Mouse (Mus musculus) forebrain, embryonic 14.5 days (tissue): ENCODE data around the gene Gpc4. TPM values are rescaled to one million over a fixed set of nuclear protein-coding genes. Genes with fewer than 3 reads are reported as not detected.

Experiments
- ATAC-seq: fragments of 200-750 bp; cut with Nextera tagmentation; 2 replicates; pipeline ENCODE4 v1.8.0; 2017; ENCODE audit warnings: mild to moderate bottlenecking, moderate library complexity
- DNase-seq: peaks from one replicate; pipeline ENCODE4 v3.0.0-alpha.2; 2015; ENCODE audit warnings: low spot score
- H3K27ac ChIP-seq: fragments of 300-500 bp; sonication (generic); 2 replicates; pipeline ENCODE4 v1.5.1; 2014; ENCODE audit warnings: low read depth, mild to moderate bottlenecking, control low read depth, low read length, moderate library complexity
- H3K27me3 ChIP-seq: fragments of 300-500 bp; sonication (generic); replicated peaks from 2 replicates; pipeline ENCODE4 v1.6.1; 2014; ENCODE audit warnings: low read length, control low read depth, mixed read lengths; ENCODE audit not compliant: control insufficient read depth, insufficient read depth
- H3K36me3 ChIP-seq: fragments of 300-500 bp; sonication (generic); 2 replicates; pipeline ENCODE4 v1.6.1; 2014; ENCODE audit warnings: low read length, control low read depth; ENCODE audit not compliant: control insufficient read depth, insufficient read depth
- H3K4me1 ChIP-seq: fragments of 300-500 bp; sonication (generic); 2 replicates; pipeline ENCODE4 v1.6.1; 2014; ENCODE audit warnings: antibody characterized with exemption, low read length, control low read depth; ENCODE audit not compliant: control insufficient read depth, insufficient read depth
- H3K4me2 ChIP-seq: fragments of 300-500 bp; sonication (generic); 2 replicates; pipeline ENCODE4 v1.6.1; 2014; ENCODE audit warnings: mild to moderate bottlenecking, control low read depth, low read length
- H3K4me3 ChIP-seq: fragments of 300-500 bp; sonication (generic); 2 replicates; pipeline ENCODE4 v1.5.1; 2014; ENCODE audit warnings: low read depth, low read length, control low read depth
- H3K9ac ChIP-seq: fragments of 300-500 bp; sonication (generic); 2 replicates; pipeline ENCODE4 v1.6.1; 2014; ENCODE audit warnings: mild to moderate bottlenecking, low read length, control low read depth, moderate library complexity
- H3K9me3 ChIP-seq: fragments of 300-500 bp; sonication (generic); replicated peaks from 2 replicates; pipeline ENCODE4 v1.6.1; 2016; ENCODE audit warnings: low read length, control low read depth, mixed read lengths; ENCODE audit not compliant: control insufficient read depth
- WGBS: fragments of 180-500 bp; shearing (Covaris S2); extraction: QIAGEN DNeasy Blood & Tissue Kit; methylation state at CpG from one replicate; pipeline ENCODE4 v1.1.7; 2014; 5-methylcytosine and 5-hydroxymethylcytosine counted together
- polyA plus RNA-seq: library from polyadenylated mRNA; unstranded; fragments of >200 nt; fragmentation: Nextera tagmentation; extraction: Ambion mirVana; gene quantifications from 2 replicates; pipeline ENCODE4 v1.2.1, GENCODE M21; 2014

Gpc4 gene
- polyA plus RNA-seq, 1 experiment from 2014 or later: 25.4 TPM

DNA sequence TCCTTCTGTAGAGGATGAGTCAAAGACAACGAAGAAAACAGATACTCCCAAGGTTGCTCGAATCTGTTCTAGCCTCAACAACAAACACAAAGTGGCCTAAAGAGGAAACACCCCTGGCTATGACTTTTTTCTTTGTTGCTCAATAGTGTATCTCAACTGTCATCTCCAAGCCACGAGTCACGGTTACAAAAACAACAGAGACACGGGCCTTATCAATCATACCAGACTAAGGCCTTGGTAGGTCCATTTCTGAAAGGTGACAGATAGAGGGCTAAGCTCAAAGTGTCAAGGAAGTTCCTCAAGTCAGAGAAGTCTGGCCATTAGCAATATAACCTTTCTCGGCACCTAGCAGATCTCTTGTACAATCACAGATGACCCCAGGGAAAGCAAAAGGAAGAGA is 63.6 kb downstream of the Gpc4 start:
- ATAC-seq: no peak
- H3K9me3 ChIP-seq: no peaks in the 10 kb centered on the region
- H3K4me3 ChIP-seq: no peak overlapping the region
- no peak overlapping the region for H3K4me2 ChIP-seq
- no peak for DNase-seq
- H3K4me1 ChIP-seq: no peaks in the 10 kb centered on the region
- no peak overlapping the region for H3K27ac ChIP-seq
- H3K9ac ChIP-seq: no peak overlapping the region
- 82% methylated on average over 6 of the region's 6 CpGs for WGBS
- H3K36me3 ChIP-seq: no peaks in the 10 kb centered on the region
- no peaks in the 10 kb centered on the region for H3K27me3 ChIP-seq

DNA sequence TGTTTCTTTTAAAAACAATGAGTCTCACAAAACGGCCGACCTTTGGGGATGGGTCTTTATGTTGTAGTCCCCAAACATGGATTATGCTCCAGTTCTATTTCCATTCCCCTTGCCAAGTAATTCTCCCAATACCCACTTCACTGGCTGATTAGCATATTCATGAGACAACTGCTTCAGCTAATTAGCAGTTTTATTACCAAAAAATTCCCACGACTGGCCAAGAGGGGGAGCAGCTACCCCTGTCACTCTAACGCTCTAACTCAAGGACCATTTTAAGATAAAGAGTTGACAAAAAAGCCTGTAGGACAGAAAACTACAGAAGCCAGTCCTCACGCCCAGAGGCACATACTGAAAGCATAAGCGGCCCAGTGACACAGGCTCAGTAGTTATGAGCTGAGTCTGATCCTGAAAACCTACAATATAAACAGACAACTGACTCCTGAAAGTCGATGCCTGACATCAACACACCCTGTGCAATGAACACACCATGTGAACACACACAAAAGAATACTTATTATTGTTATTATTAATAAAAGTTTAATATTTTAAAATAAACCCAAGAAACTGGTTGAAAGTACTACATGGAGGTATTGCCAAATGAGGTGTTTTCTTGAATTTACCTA is 77.2 kb downstream of the Gpc4 start:
- Histone ChIP-seq H3K36me3 (no peaks in the 10 kb centered on the region), H3K4me1 (no peaks in the 10 kb centered on the region), H3K27ac (no peak overlapping the region), H3K4me3 (no peak overlapping the region), H3K9me3 (no peaks in the 10 kb centered on the region), H3K9ac (no peak overlapping the region), H3K27me3 (no peaks in the 10 kb centered on the region), H3K4me2 (no peak overlapping the region)
- DNase-seq (peak; percentile 91), ATAC-seq (peak; percentile 89)
- 27% methylated on average over 7 of the region's 7 CpGs for WGBS

DNA sequence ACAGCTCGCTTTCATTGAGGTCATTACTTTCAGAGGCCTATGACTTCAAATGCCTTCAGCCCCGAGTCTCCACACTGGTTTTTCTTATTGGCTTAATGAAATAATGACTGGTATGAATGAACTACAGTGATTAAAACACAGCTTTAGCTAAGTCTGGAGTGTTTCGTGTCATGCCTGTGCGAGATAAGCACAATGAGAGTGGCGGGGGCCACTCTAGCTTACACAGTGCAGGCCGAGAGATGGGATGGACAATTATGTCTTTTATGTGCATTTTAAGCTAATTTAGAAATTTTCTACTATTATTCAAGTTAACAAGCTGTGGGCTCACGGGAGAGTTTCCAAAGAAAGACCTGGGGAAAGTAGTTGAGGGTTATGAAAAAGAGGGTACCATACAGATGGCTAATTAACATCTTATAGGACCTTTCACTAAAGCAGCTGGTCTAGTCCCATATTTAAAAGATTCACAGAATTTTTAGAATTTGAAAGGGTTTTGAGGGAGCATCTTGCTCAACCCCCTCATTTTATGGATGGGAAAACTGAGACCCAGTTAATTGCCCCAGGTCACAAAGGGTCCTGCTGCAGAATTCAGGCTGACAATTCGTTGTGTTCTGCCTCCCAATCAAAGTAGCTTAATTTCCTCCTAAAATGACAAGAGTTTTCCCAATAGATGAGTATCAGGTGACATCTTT is 78.0 kb downstream of the Gpc4 start:
- peak; percentile 58 for DNase-seq
- ATAC-seq: peak; percentile 75
- H3K27ac ChIP-seq: peak overlapping the region; percentile 14; the same call in 1 of the 2 replicates
- no peak overlapping the region for H3K4me2 ChIP-seq
- no peak overlapping the region for H3K9ac ChIP-seq
- H3K36me3 ChIP-seq: no peaks in the 10 kb centered on the region
- H3K27me3 ChIP-seq: no peaks in the 10 kb centered on the region
- H3K9me3 ChIP-seq: no peaks in the 10 kb centered on the region
- WGBS: 34% methylated on average over 8 of the region's 8 CpGs
- H3K4me3 ChIP-seq: no peak overlapping the region
- no peaks in the 10 kb centered on the region for H3K4me1 ChIP-seq

DNA sequence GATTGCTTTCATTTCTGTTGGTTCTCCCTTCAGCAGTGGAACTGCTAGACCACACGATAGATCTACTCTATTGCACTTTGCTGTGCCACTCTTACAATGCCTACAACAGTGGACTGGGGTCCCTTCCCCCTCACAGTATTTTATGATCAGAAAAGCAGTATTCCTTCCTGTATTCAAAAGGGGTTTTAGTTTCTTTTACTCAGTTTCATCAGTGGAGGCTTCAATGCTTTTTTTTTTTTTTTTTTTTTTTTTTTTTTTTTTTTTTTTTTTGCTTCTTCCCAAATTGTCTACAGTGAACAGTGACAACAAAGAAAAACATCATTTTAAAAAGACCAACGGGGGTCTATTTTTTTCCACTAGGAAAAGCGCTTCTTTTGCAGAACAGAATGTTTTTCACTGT is 81.5 kb downstream of the Gpc4 start:
- H3K36me3 ChIP-seq: no peaks in the 10 kb centered on the region
- 73% methylated on average over 3 of the region's 3 CpGs for WGBS
- H3K27ac ChIP-seq: no peak overlapping the region
- H3K4me2 ChIP-seq: no peak overlapping the region
- H3K27me3 ChIP-seq: no peaks in the 10 kb centered on the region
- H3K4me1 ChIP-seq: no peaks in the 10 kb centered on the region
- H3K9ac ChIP-seq: no peak overlapping the region
- DNase-seq (no peak), ATAC-seq (no peak)
- H3K9me3 ChIP-seq: no peaks in the 10 kb centered on the region
- no peak overlapping the region for H3K4me3 ChIP-seq

DNA sequence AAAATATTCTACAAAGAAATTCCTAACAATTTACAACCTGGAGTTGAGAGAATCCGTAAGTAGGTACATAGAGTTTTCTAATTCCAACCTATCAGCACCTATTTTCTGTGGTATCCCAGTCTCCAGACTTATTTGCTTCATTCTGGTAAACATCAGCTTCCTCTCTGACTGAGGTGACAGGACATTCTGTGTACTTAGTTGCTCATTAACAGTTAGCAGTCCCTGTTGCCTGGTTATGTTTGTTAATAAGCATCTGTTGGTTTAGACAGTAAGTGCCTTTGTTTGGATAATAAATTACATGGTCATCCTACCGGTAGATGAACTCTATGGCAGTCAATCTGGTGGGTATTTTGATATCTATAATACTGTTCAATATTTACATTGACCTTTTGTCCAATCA is 92.6 kb downstream of the Gpc4 start:
- Histone ChIP-seq H3K27ac (no peak overlapping the region), H3K36me3 (no peaks in the 10 kb centered on the region), H3K4me3 (no peak overlapping the region), H3K27me3 (no peaks in the 10 kb centered on the region), H3K9ac (no peak overlapping the region), H3K9me3 (no peaks in the 10 kb centered on the region), H3K4me2 (no peak overlapping the region), H3K4me1 (no peaks in the 10 kb centered on the region)
- DNase-seq (no peak), ATAC-seq (no peak)
- 65% methylated on average over 2 of the region's 2 CpGs for WGBS

DNA sequence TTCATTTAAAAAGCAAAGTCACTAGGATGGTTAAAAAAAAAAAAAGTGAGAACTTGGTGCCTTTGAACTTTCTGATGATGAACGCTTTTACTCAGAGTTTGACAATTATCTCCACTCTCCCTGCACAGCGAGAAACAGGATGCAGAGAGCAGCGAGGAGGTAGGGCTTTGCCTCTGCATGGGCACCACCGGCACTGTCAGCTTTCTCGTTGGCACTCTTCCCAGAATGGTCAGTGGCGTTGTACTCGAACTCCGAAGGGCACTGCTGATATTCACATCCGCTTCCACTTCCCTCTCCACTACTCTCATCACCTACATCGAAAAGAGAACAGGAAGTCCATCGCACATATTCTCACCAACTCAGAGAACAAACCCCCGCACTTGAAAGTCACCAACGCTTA is 111.6 kb downstream of the Gpc4 start:
- Histone ChIP-seq H3K27ac (no peak overlapping the region), H3K27me3 (no peaks in the 10 kb centered on the region), H3K4me3 (no peak overlapping the region), H3K4me1 (no peaks in the 10 kb centered on the region), H3K4me2 (no peak overlapping the region), H3K9me3 (no peaks in the 10 kb centered on the region), H3K9ac (no peak overlapping the region), H3K36me3 (no peaks in the 10 kb centered on the region; the same call in 1 of the 2 replicates)
- ATAC-seq: no peak
- DNase-seq: no peak
- WGBS: 80% methylated on average over 13 of the region's 13 CpGs

DNA sequence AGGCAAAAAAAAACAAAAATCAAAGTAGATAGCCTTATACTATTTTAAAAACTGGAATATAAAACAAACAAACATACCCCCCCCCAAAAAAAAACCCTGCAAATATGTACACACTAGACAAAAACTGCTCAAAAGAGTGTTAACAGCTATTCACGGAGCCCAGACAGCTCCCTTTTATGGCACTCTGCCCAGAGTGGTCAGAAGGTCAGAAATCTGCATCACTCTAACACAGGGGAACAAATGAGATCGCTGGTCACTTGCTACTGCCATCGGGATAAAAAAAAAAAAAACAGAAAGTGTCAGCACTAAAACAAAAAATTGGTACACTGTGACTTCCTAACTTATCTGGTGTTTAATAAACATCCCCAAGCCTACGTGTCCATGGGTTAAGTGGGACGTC is 113.0 kb downstream of the Gpc4 start:
- H3K9me3 ChIP-seq: no peaks in the 10 kb centered on the region
- ATAC-seq (no peak), DNase-seq (no peak)
- no peak overlapping the region for H3K4me3 ChIP-seq
- H3K36me3 ChIP-seq: no peaks in the 10 kb centered on the region; the same call in 1 of the 2 replicates
- H3K27ac ChIP-seq: no peak overlapping the region
- H3K27me3 ChIP-seq: no peaks in the 10 kb centered on the region
- 69% methylated on average over 5 of the region's 5 CpGs for WGBS
- no peaks in the 10 kb centered on the region for H3K4me1 ChIP-seq
- H3K4me2 ChIP-seq: no peak overlapping the region
- no peak overlapping the region for H3K9ac ChIP-seq

DNA sequence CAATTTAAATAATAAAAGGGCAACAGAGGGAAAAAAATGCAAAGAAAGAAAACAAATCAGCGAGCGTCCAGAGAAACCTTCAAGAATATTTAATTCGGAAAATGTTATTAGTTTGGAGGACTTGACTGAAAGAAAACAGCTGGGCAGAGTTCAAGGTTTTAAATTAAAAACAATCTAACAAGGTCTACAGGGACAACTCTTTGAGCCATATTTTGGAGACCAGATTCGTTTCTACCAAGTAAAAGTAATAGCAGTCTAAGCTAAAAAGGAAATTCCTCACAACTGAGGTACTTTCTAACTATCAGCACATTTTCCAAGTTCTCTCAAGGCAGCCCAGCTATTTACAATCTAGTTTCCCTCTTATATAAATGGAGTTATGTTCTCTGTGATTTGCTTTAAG is 114.1 kb downstream of the Gpc4 start:
- Histone ChIP-seq H3K9me3 (no peaks in the 10 kb centered on the region), H3K4me2 (no peak overlapping the region), H3K9ac (no peak overlapping the region), H3K36me3 (no peaks in the 10 kb centered on the region; the same call in 1 of the 2 replicates), H3K4me1 (no peaks in the 10 kb centered on the region), H3K4me3 (no peak overlapping the region), H3K27me3 (no peaks in the 10 kb centered on the region), H3K27ac (no peak overlapping the region)
- ATAC-seq (no peak), DNase-seq (no peak)
- 59% methylated on average over 4 of the region's 4 CpGs for WGBS

DNA sequence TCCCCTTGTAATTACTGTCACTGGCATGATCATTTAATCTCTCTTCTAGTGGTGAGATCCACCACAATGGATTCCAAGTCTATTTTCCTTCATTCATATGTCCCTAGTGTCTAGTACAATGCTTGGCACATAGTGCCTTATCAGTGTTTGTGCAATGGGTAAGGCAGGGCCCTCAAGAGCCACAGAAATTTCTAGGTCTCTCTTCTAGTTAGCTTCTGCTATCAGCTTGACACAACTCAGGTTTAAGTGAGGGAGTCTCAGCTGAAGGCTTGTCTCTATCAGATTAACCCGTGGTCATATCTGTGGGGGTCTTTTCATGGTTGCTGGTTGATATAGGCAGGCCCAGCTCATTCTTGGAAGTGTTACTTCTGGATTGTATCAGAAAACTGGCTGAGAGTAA is 125.2 kb downstream of the Gpc4 start:
- Histone ChIP-seq H3K9ac (no peak overlapping the region), H3K27ac (no peak overlapping the region), H3K4me3 (no peak overlapping the region), H3K36me3 (no peaks in the 10 kb centered on the region), H3K4me2 (no peak overlapping the region), H3K27me3 (no peaks in the 10 kb centered on the region), H3K9me3 (no peaks in the 10 kb centered on the region), H3K4me1 (no peaks in the 10 kb centered on the region)
- WGBS: 60% methylated on average over 1 of the region's 1 CpGs
- ATAC-seq (no peak), DNase-seq (no peak)
